Mouse (Mus musculus): ENCODE results near the gene Lce1l.
"Not testable (repeated sequence)": the region's sequence is repeated elsewhere in the genome, so short reads cannot be mapped to it uniquely, and the experiment has no call there.

Gene Lce1l

GRCm38 (mm10) chr3:92851186-92851585, at the start of gene Lce1l:
Gene Lce1l (minus strand): TSS chr3:92851286.
- no peak for DNase-seq

DNA sequence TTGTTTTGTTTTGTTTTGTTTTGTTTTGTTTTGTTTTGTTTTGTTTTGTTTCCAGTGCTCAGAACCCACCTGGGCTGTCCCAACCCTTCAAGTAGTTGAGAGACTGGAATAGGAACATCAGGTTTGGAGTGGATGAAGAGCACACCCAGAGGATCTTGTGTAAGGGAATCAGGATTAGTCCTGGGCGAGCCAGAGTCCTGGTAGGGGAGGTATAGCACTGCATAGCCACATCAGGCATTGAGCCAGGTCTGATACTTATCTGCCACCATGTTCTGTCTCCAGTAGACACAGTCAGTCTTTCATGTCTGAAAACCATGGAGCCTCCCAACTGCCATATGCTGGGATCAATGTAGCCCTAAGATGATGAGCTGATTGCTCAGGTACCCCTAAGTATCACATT, 43.4 kb upstream of the Lce1l start:
- DNase-seq: no peak

DNA sequence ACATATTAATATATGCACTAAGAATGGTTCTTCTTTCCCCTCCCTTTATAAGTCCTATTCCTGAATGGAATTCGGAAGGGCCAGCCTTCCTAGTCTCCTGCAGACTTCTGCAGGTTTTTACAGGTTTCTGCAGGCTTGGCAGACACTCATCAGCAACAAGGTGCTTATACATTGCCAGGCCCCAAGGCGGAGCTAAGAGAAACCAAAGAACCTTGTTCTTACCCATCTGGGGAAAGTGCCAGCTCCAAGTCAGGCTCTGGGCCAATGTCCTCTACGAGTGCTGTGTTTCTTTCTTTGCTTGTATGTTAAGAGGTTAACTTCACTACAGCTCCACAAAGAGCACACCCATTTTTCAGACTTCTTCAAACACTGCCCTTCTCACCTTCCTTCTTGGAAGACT, 43.0 kb upstream of the Lce1l start:
- no peak for DNase-seq

DNA sequence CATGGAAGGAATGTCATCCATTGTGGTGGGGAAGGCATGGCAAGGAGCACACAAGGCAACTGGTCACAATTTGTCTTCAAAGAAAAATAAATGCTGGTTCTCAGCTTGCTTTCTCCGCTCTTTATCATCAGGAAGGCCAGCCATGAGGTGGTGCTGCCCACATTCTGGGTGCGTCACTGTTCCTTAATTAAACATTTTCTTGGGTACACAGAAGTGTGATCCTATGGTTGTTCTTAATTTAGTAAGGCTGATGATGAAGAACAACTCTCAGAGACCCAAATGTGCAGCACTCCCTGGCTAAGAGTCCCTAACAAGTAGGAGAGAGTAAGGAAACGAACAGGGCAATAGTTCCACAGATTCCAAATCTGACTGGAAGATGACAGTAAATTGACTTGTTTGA, 23.1 kb upstream of the Lce1l start:
- DNase-seq: no peak

GRCm38 (mm10) chr3:92870116-92870515, 19.0 kb upstream of the Lce1l start, which contains the start of gene 2310050C09Rik:
Gene 2310050C09Rik (minus strand): TSS chr3:92870216.
- DNase-seq: no peak

GRCm38 (mm10) chr3:92827108-92827507, 24.0 kb downstream of the Lce1l start, which contains the start of gene Kprp:
Gene Kprp (minus strand): TSS chr3:92827247.
- no peak for DNase-seq

GRCm38 (mm10) chr3:92825808-92826207, 25.3 kb downstream of the Lce1l start:
- no peak for DNase-seq

GRCm38 (mm10) chr3:92816036-92816435, 35.0 kb downstream of the Lce1l start:
- not testable (repeated sequence) for DNase-seq

DNA sequence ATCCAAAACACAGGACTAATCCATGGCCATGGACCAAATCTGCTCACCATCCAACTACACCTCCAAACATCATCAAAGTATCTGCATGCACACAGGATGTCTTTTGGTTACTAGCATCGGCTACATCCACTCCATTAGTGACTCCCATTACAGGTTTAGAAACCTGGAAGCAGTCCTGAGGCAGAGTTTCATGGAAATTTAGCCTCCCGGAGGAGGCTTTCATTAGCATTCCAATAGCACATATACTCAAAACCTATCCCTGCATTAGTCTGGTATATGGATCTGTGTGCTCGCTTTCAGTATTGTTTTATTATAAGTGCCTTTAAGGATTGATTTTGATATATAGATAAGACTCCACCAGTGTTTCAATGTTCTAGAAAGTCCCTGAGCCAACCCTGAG, 35.5 kb downstream of the Lce1l start:
- no peak for DNase-seq

DNA sequence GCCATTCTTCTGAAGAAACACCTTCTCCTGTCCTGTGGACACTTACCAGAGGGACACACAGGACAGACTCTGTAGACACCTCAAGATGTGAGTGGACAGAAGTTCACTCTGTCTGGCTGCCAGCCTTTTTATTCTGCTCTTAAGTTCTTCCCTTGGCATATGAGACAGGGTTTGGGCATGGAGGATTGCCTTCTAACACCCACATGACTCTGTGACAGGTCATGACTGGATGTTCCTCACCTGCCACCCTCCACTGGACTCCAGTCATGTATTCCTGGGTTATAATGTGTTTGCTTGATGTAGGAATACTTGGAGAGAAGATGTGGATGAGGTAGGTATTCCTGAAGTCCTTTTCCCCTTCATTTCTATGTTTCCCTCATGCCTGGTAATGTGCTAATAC, 43.3 kb downstream of the Lce1l start, which contains the start of gene Lce1k:
Gene Lce1k, minus strand, starts transcription at position 101 of the 400 bp plus-strand sequence.
- DNase-seq: no peak
